Mouse (Mus musculus) right cerebral cortex, postnatal 25 days (tissue): ENCODE data around the gene Gstk1.

ENCODE experiments used
- DNase-seq: peaks from one replicate; pipeline ENCODE4 v3.0.0; 2022

Gene Gstk1

DNA sequence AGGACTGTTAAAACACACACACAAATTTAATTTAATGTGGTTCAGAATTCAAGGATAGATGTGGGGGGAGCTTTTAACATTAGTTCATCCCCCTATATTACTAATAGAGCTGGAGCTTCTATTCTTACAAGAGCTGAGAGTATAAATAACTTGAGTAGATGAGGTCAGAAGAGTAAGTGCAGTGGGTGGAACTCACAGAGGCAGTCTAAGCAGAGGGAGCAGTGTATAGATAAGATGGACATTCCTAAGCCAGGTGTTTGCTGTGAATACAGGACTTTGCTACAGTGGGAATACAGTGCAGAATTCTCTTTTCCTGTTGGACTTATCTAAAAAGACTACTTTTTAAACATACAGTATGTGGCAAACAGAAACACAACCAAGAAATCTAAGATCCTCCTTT lies 25.1 kb downstream of the Gstk1 start:
- no peak for DNase-seq

DNA sequence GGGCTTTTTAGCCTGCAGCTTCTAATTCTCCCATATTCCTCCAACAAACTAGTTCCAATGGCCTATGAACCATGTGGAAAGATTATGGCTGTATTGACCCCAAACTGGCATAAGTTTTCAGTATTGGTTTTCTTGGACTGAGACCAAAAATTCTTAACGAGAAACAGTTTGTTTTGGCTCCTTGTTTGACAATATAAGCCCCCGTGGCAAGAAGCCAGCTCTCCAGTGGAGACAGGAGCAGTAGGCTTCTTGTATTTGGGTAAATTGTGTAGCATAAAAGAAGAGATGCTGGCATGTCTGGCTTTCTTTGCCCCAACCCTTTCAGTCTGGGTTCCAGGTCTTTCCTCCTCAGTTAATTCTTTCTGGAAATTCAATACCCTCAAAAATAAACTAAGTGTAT lies 30.4 kb downstream of the Gstk1 start:
- no peak for DNase-seq

DNA sequence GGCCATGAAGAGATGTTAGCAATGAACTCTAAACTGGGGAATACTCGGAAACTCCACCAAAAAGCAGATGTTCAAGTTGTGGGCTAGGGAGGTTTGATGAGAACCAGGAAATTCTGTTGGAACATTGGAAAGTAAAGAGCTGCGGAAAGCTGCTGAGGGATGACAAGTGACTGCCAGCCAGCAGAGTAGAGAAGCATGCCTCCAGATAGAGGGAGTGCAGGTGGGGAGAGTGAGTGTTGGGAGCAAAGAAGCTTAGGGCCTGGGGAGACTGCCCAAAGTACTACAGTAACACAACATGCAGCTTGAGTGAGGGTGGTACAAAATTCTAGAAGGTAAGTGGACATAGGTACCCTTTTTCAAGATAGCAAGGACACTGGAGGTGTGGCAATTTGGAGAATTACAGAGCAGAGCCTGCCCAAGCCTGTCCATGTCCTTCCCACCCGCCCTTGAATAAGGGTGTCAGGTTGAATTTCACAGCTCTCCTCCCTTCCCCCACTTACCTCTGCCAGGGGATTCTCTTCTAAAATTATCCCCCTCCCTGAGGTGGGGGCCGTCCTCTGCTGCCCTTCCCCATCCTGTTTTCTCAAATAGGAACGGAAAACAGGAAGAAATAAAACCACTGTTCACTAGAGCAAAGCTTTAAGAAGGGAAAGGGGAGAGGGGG lies 37.3 kb downstream of the Gstk1 start:
- no peak for DNase-seq

DNA sequence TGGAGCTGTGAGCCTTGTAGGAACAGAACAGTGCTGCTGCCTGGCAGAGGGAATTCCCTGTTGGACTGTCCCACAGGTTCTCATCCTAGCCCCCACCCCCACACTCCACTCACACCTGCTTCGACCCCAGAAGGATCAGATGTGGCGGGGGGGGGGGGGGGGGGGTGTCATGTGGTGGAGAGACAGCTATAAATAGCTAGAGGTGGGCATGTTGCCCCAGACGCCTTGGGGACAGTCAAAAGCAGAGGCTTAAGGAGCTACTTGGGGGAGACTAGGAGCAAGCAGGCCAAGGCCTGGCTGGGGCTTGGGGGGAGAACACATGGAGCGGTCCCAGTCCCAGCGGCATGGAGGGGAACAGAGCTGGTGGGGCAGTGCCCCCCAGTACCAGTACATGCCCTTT lies 40.7 kb downstream of the Gstk1 start, which contains the start of gene Clcn1:
Gene Clcn1, plus strand, starts transcription at position 238 of the 400 bp plus-strand sequence.
- DNase-seq, result no peak

DNA sequence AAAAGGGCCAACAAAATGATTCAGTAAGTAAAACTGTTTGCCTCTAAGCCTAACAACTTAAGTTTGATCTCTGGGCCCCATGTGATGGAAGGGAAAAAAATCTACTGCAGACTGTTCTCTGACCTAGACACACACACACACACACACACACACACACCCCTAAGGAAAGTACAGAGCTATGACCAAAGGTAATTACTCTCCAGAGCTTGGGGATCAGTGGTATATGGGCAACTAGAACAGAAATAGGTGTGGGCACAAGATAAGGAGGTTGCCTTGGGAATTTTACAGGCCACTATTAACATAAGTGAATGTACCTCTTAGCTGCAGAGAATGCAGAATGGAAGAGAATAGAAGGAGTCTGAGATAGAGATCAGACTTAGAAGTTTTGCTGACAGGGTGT lies 41.8 kb downstream of the Gstk1 start:
- no peak for DNase-seq

DNA sequence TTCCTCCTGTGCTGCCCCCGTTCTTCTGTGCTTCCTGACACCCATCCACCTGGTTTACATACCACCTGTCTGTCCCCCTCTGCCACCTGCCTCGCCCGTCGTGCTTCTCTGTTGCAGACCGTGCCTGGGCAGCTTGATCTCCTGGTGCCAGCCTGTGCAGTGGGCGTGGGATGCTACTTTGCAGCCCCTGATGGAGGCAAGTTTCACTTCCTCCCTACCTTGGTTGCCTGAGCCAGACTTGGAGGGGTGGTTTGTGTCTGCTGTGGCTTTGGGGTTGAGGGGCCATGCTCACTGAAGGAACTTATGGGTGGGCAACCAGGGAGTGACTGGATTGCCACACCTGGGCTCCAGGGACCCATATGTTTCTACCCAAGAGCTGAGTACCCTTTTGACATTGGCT lies 47.6 kb downstream of the Gstk1 start:
- no peak for DNase-seq

DNA sequence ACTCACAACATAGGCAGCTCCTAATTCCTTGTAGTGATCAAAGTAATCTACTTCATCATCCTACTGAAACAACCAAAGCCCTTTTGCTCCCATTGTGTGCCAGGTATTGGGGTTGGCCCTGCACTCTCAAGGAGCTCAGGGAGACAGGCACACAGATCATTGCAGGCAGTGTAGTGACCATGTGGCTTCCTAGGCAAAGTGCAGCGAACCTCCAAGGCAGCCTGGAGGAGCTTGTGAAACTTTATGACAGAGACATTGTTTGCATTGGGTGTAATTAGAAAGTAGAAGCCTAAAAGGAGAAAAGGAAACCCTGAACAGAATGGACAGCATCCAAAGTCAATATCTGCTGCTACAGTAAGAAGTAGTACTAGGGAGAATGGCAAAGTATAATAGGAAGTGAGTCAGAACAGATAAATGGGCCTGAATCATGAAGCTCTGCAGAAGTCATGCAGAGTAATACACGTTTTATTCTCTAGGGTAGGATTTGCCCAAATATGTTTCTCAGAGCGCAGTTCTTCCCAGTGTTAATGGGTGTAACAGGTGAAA lies 49.9 kb downstream of the Gstk1 start:
- no peak for DNase-seq

DNA sequence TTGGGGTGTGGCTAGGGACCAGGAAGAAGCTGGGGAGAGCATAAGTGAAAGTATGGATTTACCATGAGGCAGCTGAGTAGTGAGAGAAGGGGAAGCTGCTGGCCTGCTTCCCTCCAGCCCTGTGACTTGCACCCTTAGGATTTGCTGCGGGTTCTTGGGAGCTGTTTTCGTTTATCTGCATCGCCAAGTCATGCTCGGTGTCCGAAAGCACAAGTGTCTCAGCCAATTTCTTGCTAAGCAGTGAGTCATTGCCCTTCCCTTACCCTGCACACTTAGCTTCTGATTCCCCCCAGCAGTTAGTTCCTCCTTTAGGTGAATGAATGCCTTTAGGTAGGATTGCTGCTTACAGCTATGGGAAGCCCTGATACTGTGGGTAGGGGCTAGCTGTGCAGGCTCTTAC lies 53.6 kb downstream of the Gstk1 start:
- no peak for DNase-seq
